Mouse (Mus musculus) yolk sac, embryonic 10.5 days (tissue): Measurements from ENCODE around the gene Bsg.

ENCODE experiments used
- DNase-seq: peaks from one replicate; pipeline ENCODE4 v3.0.0-alpha.2; 2017; ENCODE audit warnings: low spot score

The Bsg gene

DNA sequence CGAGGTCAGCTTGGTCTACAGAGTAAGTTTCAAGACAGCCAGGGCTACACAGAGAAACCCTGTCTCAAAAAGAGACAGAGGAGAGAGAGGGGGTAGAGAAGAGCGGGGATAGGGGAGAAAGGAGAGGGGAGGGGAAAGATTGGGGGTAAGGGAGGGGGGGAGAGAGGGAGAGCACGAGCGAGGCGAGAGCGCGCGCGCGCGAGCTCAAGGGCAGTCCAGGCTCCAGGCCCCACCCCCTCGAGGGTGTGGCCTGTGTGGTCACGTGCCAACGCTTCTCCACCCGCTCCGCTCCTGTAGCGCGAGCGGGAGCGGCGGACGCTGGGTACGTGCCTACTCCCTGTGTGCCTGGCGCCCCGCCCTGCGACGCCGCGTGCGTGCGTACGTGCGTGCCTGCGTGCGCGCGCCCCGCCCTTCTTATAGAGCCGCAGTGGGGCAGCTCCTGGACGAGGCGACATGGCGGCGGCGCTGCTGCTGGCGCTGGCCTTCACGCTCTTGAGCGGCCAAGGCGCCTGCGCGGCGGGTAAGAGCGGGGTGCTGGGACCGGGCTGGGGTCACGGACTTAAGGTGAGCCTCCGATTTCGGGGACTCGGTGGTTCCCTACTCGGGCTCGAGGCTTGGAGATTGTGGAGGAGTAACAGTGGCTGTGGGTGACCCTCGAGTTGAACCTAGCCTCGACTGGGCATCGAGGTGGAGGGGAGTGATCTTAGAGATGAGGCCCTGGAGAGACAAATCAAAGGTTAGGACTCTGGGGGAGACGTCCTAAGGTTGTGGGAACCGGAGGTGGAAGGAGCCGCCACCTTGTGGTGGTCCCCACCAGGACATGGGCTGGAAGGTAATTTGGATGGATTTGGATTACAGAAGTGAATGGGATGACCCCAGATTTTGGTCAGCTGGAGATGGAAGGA lies at the start of gene Bsg:
Gene Bsg (plus strand): TSS at position 427 of the 905 bp plus-strand sequence.
- DNase-seq: peak; percentile 97

DNA sequence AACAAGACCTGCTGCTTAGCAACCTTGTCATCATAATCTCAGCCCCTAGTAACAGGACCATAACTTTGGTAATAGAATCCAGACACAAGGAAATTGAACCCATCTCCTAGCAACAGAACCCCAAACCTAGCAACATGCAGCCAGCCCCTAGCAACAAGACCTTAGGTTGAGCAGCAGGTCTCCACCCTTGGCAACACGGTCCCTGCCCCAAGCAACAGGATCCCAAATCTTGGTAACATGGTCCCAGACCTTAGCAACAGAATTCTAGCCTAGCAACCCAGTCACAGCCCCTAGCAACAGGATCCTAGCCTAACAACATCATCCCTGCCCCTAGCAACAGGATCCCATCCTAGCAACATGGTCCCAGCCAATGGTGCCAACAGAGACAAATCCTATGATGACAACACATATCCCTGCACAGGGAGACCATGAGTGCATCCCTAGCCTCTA lies 49.3 kb upstream of the Bsg start:
- no peak for DNase-seq

DNA sequence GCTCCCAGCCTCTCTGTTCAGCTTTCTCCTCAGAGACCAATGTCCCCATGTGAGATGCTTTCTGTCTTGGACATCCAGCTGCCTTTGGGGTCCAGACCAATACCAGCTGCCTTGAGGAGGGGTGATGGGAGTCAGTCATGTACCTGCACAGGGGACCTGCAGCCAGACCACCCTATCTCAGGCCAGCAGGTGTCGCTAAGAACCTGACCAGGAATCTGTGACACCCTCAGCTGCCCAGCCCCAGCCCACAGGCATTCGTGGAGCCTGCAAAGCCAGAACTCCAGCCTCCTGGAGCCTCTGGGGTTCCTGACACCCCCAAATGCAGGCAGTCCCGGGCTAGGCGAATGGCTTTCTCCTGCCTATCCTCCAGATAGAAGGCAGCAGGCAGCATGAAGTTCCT lies 45.5 kb upstream of the Bsg start:
- no peak for DNase-seq

DNA sequence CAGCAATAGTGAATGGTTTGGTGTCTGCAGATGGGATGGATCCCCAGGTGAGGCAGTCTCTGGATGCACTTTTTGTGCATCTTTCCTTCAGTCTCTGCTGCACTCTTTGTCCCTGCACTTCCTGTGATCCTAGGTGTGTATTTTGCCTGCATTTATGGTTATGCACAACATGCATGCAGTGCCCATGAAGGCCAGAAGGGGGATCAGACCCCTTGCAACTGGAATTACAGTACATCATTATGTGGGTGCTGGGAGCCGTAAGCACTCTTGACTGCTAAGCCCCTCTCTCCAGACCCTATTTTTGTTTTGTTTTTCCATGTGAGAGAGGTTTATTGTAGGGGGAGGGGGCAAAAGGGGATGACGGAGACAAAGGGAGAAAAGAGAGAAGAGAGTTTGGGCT lies 44.0 kb upstream of the Bsg start:
- no peak for DNase-seq

DNA sequence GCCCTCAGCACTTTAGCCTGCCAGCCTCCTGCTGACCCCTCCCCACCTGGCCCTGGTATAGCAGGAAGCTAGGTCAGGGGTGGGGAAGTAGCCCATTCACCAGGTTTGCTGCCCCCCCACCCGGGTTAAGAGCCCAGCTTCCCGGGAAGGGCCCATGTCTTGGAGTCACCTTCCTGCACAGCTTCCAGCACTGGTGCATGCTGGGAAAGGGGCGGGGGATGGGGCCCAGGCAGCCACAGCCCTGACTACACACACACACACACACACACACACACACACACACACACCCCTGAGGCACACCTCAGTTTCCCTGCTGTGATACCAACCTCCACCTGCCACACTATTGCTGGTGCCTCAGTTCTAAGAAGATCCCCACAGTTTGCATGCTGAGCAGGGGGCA lies 42.4 kb upstream of the Bsg start:
- no peak for DNase-seq

DNA sequence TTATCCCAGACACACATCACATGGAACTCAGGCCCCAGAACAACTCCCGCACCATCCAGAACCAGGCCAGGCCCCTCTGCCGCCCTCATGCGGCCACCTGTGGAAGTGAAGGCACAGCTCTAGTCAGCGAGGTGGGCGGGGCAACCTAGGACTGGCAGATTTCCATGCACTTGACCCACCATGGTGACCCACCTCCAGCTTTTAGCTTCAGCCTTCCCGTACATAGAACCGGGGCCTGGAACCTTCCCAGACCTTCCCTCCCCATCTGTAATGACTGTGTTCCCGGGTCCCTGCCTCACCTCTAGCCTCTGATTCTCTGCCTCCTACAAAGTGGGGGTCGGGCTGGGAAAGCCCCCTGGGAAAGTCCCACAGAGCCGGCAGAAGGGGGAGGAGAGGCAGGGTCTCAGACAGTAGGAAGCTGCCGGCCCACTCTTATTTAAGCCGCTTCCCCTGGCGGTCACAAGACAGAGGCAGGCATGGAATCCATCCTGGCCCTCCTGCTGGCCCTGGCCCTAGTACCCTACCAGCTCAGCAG lies 40.1 kb upstream of the Bsg start, which contains the start of gene Madcam1:
Gene Madcam1 (plus strand): TSS at position 429 of the 535 bp plus-strand sequence.
- peak; percentile 41 for DNase-seq

DNA sequence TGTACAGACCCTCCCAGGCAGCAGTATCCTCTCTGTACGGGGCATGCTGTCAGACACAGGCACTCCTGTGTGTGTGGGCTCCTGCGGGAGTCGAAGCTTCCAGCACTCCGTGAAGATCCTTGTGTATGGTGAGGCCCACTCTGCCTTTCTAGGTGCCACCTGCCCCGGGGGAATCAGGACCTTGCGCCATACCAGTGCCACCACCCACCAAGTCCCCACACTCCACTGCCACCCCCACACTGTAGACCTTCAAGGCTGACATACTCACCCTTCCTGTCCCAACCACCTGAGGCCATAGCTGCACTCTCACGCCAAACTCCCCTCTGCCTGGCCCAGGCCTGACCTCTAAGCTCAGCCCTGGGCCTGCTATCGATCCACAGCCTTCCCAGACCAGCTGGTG lies 39.2 kb upstream of the Bsg start:
- no peak for DNase-seq

DNA sequence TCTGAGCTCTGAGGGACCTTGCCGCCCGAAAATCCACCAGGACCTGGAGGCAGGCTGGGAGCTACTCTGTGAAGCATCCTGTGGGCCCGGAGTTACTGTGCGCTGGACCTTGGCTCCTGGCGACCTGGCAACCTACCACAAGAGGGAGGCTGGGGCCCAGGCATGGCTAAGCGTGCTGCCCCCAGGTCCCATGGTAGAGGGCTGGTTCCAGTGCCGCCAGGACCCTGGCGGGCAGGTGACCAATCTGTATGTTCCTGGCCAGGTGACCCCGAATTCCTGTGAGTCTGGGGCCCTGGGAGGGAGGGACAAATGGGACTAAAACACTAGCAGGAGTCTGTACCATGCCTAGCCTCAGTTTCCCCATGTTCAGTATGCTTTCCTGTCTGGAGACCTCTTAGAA lies 37.8 kb upstream of the Bsg start:
- DNase-seq: no peak

DNA sequence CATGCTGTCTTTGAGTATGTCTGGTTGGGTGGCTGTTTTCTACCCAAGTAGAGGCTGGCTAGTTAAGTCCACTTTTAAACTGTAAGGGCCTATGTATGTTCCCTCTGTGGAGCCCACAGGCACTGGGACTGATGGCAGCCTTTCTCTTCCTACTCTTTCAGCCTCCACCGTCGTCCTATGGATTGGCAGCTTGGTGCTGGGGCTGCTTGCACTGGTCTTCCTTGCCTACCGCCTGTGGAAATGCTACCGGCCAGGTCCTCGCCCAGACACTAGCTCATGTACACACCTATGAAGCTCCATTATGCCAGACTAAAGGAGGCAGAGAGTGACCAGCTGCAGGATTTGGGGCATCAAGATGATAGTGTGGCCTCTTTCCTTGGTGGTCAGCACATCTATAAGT lies 36.2 kb upstream of the Bsg start:
- no peak for DNase-seq

DNA sequence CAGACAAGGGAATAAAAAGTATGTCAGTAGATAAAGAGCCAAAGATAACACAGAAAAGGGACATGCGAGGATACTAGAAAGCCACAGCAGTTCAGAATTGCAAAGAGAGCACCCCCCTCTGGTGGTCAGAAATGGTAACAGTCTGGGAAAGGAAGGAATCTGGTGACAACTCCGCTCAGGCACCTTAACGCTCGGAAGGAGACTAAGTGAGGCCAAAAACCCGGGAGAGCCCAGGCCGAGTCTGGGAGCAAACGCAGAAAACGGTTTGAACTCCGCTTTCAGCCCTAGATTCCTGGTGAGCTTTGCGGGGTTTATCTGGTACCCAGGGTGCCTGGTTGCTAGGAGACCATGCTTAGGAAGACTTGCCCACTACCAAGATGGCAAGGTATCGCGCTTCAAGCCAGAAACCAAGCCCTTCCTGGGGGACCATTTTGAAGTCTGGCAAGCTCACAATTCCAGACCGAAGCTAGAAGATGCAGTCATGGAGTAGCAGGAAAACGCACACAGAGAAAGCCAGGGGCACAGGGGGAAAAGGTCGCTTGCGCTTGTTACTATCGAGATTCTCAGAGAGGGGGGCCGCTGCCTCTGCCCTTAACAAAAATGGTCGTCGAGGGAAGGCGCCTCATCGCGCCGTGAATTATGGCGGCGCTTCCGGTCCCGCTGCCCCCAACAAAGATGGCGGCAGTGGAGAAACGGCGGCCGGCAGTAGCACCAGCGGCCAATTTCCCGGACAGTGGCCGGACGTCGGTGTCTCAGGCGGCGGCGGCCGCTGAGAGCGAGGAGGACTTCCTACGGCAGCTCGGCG lies 35.3 kb upstream of the Bsg start, which contains the start of gene Tpgs1:
Gene Tpgs1 (plus strand): TSS at position 599 of the 805 bp plus-strand sequence.
- peak; percentile 95 for DNase-seq

DNA sequence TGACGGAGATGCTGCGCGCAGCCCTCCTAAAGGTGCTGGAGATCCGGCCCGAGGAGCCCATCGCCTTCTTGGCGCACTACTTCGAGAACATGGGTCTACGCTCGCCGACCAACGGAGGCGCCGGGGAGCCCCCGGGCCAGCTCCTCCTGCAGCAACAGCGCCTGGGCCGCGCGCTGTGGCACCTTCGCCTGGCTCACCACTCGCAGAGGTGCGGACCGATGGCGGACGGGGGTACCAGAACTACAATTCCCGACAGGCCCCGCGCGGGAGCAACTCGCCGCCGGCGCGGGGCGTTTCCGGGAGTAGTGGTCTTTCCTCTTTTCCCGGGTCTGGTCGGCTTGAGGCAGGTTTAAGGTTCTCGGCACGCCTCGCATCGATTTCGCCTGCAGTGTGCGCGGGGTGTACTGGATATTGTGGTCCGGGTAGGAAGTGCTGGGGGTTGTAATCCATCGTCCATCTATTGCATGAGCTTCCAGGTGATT lies 34.7 kb upstream of the Bsg start:
- peak; percentile 85 for DNase-seq

DNA sequence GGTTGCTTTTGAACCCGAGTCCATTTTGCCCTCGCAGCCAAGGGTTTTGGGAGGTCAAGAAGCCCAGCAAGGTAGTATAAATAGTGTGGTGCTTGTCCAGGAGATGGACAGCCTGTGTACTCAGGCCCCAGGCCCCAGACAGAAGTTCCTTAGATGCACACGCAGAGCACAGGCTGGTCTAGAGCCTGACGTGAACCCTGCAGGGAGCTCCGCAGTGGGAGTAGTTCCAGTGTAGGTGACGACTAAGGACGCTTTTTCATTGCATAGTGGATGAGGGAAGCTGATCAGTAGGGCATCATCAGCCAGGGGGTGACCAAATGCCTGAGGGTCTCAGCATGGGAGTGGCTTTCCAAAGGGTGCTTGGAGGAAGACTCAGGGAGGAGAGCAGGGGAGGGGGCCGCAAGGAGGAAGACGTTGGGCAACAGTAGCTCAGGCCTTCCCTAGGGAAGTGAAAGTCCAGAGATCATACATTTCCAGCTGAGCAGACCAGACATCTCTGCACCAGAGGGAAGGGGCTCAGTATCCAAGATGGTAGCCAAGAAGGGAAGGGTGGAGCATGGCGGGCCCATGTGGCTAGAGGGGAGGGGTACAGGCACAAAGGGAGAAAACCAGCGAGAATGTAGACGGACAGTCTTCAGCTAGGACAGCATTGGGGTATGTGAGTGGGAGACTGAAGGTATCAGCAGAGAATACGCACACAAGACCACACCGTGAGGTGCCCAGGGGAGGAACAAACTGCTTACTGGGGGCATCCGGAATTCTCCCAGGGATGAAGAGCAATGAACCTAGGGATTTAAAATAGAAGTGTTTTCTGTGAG lies 34.0 kb upstream of the Bsg start:
- DNase-seq: no peak

DNA sequence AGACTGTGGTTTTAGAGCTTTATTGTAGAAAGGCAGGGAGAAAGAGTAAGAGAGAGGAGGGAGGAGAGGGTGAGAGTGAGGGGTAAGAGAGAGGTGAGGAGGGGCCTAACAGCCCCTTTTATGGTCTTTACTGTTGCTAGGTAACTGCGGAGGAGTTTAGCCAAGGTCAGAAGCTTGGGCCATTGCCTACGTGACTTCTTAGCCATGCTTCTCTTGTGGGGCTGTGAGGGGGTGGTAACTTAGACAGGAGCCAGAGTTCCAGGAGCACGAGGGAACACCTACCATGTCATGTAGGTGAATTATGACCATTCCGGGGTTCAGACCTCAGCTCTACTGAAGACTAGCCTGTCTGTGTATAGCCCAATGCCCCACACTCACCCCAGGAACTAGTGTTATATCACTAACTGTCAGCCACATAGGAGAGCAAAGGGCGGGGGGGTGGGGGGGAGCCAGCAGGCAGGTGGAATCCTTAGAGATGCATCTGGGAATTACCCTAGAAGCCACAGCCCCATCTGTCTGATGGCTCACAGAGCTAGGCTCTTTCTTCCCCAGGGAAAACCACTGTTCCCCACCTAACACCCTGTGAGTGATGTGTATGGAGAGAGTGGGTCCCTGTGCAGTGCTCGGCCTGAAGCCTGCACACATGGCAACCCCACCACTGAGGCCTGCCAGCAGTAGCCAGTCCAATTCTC lies 32.7 kb upstream of the Bsg start:
- DNase-seq: no peak

DNA sequence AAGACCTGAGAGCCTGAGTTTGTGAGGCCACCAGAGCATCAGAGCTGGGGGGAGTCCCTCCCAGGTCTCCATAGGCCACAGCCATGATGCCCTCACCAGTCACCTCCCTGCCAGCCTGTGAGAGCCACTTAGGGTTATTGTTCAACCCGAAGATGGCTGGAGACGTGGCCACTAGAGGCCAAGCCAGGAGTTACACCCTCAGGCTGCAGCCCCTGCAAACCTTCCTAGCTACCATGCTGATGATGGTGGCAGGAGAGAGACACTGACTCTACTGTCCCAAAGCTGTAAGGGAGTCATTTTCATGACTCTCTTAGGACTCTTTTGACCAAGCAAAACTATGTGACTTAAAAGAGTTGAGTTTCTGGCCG lies 32.2 kb upstream of the Bsg start:
- no peak for DNase-seq

DNA sequence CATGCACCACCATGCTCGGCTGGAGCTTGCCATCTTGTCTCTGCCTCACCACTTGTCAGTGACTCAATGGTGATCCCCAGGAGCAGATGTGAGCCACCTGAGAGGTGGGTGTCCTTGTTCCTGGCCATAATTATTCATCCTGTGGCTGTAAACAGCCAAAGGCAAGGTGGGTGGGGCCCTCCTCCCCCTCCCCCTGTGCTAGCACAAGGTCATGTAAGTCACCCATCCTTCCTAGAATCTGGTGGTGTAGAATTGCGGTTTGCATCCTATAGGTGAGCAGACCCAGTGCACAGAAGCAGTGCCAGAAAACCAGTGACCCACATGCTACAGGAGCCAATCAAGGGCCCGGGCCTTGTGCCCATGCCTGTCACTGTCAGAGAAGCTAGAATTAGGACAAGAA lies 31.2 kb upstream of the Bsg start:
- no peak for DNase-seq

DNA sequence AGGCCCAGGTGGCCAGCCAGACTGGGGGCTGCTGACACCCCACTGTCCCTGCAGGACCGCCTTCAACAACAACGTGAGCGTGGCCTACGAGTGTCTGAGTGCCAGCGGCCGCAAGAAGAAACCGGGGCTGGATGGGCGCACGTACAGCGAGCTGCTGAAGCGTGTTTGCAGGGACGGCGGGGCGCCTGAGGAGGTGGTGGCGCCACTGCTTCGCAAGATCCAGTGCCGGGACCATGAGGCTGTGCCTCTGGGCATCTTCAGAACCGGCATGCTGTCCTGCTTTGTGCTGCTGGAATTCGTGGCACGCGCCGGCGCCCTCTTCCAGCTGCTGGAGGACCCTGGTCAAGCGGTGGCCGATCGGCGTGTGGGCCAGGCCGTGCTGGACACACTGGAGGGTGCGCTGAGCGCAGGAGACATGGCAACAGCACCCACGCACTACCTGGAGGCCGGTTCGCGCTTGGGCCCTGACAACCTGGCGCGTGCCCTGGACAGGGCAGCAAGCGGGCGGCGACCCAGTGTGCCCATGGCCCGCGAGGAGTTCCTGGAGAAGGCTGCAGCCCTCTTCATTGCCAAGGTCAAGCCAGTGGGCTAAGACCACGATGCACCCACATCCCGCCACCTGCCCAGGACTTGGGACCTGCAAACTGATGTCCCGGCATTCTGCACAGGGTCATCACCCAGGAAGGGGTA lies 28.8 kb upstream of the Bsg start:
- DNase-seq: no peak

DNA sequence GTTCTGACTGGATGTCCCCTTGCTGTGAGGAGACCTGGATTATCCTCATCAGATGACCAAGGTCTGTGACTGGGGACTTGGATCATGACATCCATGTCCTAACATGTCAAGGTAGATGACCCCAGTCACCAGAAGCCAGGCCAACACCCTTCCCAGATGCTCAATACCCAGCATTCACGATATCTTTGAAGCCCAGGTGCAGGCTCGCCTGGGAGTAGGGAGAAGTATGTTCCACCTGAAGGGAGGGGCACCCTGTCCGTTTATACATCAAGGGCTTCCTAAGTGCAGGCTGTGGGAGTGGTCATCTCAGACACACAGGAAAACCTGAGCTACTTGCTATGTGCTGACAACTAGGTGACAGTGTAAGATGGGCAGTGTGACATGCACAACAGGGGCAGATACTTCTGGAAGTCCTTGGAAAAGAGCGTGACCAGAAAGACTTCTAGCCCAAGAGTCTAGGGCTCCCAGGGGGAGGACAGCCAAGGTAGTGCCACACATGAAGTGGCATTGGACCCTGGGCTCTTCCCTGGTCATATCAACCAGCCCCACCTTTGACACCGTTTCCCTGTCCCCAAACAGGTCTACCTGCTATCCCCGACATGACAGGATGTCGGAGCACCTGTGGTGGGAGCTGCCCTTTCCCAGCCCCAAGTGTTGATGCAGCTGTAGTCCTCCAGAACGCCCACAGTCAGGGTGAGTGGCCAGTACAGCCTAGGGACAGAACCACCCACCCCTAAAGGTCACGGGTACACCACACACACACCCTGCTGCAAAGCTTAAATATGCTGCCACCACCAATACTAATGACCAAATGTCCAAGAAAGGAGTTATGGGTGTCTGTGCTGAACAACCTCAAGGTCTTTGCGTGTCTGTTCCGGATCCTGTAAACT lies 23.4 kb upstream of the Bsg start:
- no peak for DNase-seq

DNA sequence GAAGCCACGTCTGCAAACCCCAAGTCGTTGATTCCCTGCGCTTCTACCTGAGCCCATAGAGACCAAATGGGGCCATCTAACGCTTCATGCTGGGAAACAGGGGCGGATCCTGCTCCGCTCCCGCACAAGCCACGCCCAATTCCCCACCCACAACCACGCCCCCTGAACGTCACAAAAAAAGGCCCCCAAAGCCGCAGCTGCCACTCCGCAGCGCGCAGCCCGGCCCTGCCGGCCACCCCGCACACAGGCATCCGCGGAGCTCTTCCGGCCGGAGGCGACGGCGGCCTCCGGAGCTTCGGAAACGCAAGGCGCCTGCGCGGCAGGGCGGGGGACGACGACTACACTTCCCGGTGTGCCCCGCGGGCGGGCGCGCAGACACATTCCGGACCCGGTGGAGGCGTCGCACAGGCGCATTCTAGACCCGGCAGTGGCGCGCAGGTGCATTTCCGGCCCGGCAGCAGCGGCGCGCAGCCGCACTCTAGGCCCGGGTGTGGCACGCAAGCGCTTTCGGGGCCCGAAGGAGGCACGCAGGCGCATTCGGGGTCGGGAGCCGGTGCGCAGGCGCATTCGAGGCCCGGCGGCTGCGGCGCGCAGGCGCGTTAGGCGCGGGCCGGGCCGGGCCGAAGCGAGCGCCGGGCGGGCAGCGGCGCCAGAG lies 22.6 kb upstream of the Bsg start, which contains the start of gene Cdc34:
Gene Cdc34 (plus strand): TSS at position 605 of the 655 bp plus-strand sequence.
- DNase-seq: peak; percentile 99

DNA sequence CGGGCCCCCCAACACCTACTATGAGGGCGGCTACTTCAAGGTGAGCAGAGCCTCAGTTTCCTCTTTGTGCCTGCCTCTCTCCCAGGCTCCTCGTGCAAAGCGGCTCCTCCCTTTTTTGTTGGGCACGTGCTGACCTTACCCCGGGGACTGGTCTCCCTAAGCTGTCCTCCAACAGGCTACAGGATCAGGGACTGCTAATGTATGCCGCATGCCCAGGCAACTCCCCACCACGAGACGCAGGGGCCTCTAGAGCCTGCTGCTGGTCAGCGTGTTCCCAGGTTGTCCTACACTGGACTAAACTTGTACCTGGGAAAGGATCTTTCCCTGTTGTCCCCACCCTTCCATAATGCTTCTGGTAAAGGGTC lies 21.8 kb upstream of the Bsg start:
- DNase-seq: no peak
